Mouse (Mus musculus) embryo, embryonic 9.5 days (tissue): ENCODE data around the gene Mrpl33.

Experiments used
- DNase-seq: peaks from one replicate; pipeline ENCODE4 v3.0.0-alpha.2; 2017; ENCODE audit errors: extremely low spot score

The Mrpl33 gene

DNA sequence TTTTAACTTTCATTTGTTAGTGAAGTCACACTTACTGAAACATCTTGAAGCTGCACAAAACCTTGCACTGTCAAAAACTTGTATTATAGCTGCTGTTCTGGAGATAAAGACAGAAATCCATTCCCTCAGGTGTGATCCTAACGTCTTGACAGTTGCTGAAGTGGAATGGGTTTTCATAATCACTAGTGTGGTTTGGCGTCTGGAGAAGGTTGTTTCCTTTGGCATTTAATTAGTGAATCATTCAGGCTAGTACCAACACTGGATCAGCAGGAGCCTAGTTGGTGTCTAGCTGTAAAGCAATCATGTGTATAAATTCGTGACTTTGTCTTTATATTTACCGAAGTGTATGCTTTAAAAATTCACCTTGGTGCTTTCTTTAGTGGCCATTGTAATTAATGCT is 102.2 kb downstream of the Mrpl33 start:
- no peak for DNase-seq

GRCm38 (mm10) chr5:31699397-31699796 is 102.7 kb downstream of the Mrpl33 start:
- no peak for DNase-seq

- DNase-seq = no peak
Observed at GRCm38 (mm10) chr5:31704971-31705370, 108.2 kb downstream of the Mrpl33 start.

DNA sequence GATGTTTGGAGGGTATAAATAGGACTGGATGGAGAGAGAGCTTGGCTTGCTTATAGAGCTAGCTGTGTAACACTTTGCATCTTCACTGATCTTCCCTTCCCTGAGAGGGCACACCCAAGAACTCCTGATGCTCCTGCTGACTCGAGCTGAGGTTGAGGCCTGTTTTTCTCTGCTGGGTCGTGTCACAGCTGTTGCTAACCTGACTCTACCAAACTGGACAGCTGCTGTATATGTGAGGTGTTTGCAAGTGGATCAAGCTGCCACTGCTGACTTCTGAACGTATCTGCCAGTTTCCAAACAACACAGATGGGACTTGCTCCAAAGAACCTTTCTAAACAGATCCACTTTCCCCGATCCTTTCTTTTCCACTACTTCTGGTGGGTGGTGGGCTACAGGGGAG is 110.1 kb downstream of the Mrpl33 start:
- no peak for DNase-seq

GRCm38 (mm10) chr5:31709389-31709788 is 112.7 kb downstream of the Mrpl33 start:
- no peak for DNase-seq

GRCm38 (mm10) chr5:31713280-31713711 is 116.6 kb downstream of the Mrpl33 start:
- no peak for DNase-seq

DNA sequence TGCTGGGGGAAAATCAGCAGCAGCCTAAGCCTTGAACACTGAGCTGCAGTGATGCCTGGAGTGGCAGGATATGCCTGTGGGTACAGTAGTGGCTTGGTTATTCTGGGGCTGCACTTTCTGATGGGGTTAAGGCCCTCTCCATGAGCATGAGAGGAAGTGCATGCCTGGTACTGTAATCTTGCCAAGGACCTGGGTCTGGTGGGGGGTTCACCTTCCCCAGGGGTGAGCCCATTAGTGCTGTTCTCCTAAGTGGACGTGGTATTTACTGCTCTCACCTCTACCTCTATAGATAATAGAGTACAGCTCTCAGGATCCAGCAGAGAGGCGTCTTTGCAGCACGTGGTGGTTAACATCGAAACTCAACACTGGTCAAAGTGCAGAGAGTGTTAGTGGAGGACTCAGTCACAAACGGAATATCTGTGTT is 117.1 kb downstream of the Mrpl33 start:
- no peak for DNase-seq
